Mouse (Mus musculus) CH12.LX (cell line): Measurements from ENCODE around the gene Pcdh9. TPM values are rescaled to one million over a fixed set of nuclear protein-coding genes. Genes with fewer than 3 reads are reported as not detected.

Source experiments
- DNase-seq: peaks from one replicate; pipeline ENCODE4 v3.0.0-alpha.2; 2013; ENCODE audit errors: extremely low read depth
- H3K27ac ChIP-seq: 2 replicates; pipeline ENCODE4 v1.5.1; 2012; ENCODE audit warnings: low read depth, mild to moderate bottlenecking, control low read depth, moderate library complexity; ENCODE audit not compliant: insufficient read depth
- H3K27me3 ChIP-seq: replicated peaks from 2 replicates; pipeline ENCODE3; 2012; ENCODE audit warnings: inconsistent platforms
- H3K36me3 ChIP-seq, 2 experiments: replicated peaks in 1 of 2; 2 replicates each; pipeline versions ENCODE3 to v1.6.1; 2012; ENCODE audit warnings: inconsistent platforms in 1 of 2, low read length in 1 of 2, mild to moderate bottlenecking in 1 of 2, mixed read lengths in 1 of 2, moderate library complexity in 1 of 2; ENCODE audit not compliant: control insufficient read depth in 1 of 2, insufficient read depth in 1 of 2
- H3K4me1 ChIP-seq, 2 experiments: 2 replicates each; pipeline ENCODE4 v1.6.1; 2012; ENCODE audit warnings: inconsistent platforms in 1 of 2, moderate library complexity in 1 of 2; ENCODE audit not compliant: insufficient read depth in 2 of 2, control insufficient read depth in 1 of 2
- H3K4me2 ChIP-seq: 2 replicates; pipeline ENCODE4 v1.6.1; 2012; ENCODE audit warnings: low read depth, mild to moderate bottlenecking, control low read depth; ENCODE audit not compliant: poor library complexity, insufficient read depth, severe bottlenecking
- H3K4me3 ChIP-seq, 3 experiments: fragments of 150-350 bp in 1 of 3; sonication (generic) in 1 of 3; replicated peaks in 1 of 3; 2 replicates each; pipeline versions ENCODE3 to v1.5.1; 2011 to 2012; ENCODE audit warnings: low read depth in 2 of 3, low read length in 2 of 3, mild to moderate bottlenecking in 2 of 3, moderate library complexity in 2 of 3, control low read depth in 1 of 3, improper control_type of control experiment in 1 of 3, inconsistent platforms in 1 of 3, mixed read lengths in 1 of 3; ENCODE audit not compliant: poor library complexity in 1 of 3
- H3K79me2 ChIP-seq: replicated peaks from 2 replicates; pipeline ENCODE4 v1.6.1; 2012; ENCODE audit warnings: mild to moderate bottlenecking, moderate library complexity; ENCODE audit not compliant: control insufficient read depth, poor library complexity, insufficient read depth, severe bottlenecking; ENCODE audit errors: extremely low read depth
- H3K9ac ChIP-seq: 2 replicates; pipeline ENCODE4 v1.6.1; 2012; ENCODE audit warnings: low read depth, mild to moderate bottlenecking, control low read depth, moderate library complexity; ENCODE audit not compliant: insufficient read depth
- H3K9me3 ChIP-seq: replicated peaks from 2 replicates; pipeline ENCODE3; 2012; ENCODE audit warnings: low read length, inconsistent platforms, mixed read lengths
- BHLHE40 ChIP-seq: IDR thresholded peaks from 2 replicates; pipeline ENCODE4 v1.6.1; 2011; ENCODE audit warnings: mild to moderate bottlenecking, low read depth, low read length, improper control_type of control experiment
- CHD1 ChIP-seq: IDR thresholded peaks from 2 replicates; pipeline ENCODE4 v1.6.1; 2012; ENCODE audit warnings: low read depth, low read length, improper control_type of control experiment, inconsistent platforms
- CHD2 ChIP-seq: IDR thresholded peaks from 2 replicates; pipeline ENCODE4 v1.6.1; 2011; ENCODE audit warnings: low read length, improper control_type of control experiment
- CTCF ChIP-seq, 2 experiments: IDR thresholded peaks in 1 of 2; conservative IDR thresholded peaks in 1 of 2; 2 replicates each; pipeline ENCODE4 v1.5.1; 2011 to 2012; ENCODE audit warnings: low read depth in 2 of 2, low read length in 2 of 2, improper control_type of control experiment in 1 of 2, inconsistent platforms in 1 of 2, mild to moderate bottlenecking in 1 of 2, moderate library complexity in 1 of 2
- E2F4 ChIP-seq: IDR thresholded peaks from 2 replicates; pipeline ENCODE4 v1.6.1; 2011; ENCODE audit warnings: low read depth, low read length, improper control_type of control experiment; ENCODE audit not compliant: insufficient replicate concordance
- ELF1 ChIP-seq: IDR thresholded peaks from 2 replicates; pipeline ENCODE4 v1.6.1; 2014; ENCODE audit warnings: low read depth, mild to moderate bottlenecking, inconsistent platforms, low read length, improper control_type of control experiment
- EP300 ChIP-seq: IDR thresholded peaks from 2 replicates; pipeline ENCODE4 v1.6.1; 2011; ENCODE audit warnings: low read length, improper control_type of control experiment
- ETS1 ChIP-seq: conservative IDR thresholded peaks from 2 replicates; pipeline ENCODE4 v1.6.1; 2012; ENCODE audit warnings: low read depth, mild to moderate bottlenecking, inconsistent platforms, low read length, improper control_type of control experiment, moderate library complexity
- GABPA ChIP-seq: IDR thresholded peaks from 2 replicates; pipeline ENCODE4 v1.6.1; 2012; ENCODE audit warnings: low read depth, low read length, improper control_type of control experiment, inconsistent platforms; ENCODE audit not compliant: insufficient replicate concordance
- IRF4 ChIP-seq: IDR thresholded peaks from 2 replicates; pipeline ENCODE4 v1.6.1; 2014; ENCODE audit warnings: low read depth, mild to moderate bottlenecking, inconsistent platforms, low read length, improper control_type of control experiment
- JUN ChIP-seq: IDR thresholded peaks from 2 replicates; pipeline ENCODE4 v1.6.1; 2011; ENCODE audit warnings: low read depth, mild to moderate bottlenecking, low read length, improper control_type of control experiment, moderate library complexity; ENCODE audit not compliant: insufficient read depth
- MAX ChIP-seq: IDR thresholded peaks from 2 replicates; pipeline ENCODE4 v1.6.1; 2011; ENCODE audit warnings: low read length, improper control_type of control experiment
- MAZ ChIP-seq: IDR thresholded peaks from 2 replicates; pipeline ENCODE4 v1.6.1; 2012; ENCODE audit warnings: low read depth, mild to moderate bottlenecking, inconsistent platforms, low read length, improper control_type of control experiment, moderate library complexity
- MXI1 ChIP-seq: IDR thresholded peaks from 2 replicates; pipeline ENCODE4 v1.6.1; 2011; ENCODE audit warnings: mild to moderate bottlenecking, low read depth, low read length, improper control_type of control experiment
- MYC ChIP-seq: IDR thresholded peaks from 2 replicates; pipeline ENCODE4 v1.6.1; 2011; ENCODE audit warnings: low read depth, mild to moderate bottlenecking, improper control_type of control experiment, low read length
- NRF1 ChIP-seq: IDR thresholded peaks from 2 replicates; pipeline ENCODE4 v1.6.1; 2014; ENCODE audit warnings: low read depth, mild to moderate bottlenecking, inconsistent platforms, low read length, improper control_type of control experiment, moderate library complexity
- PAX5 ChIP-seq: IDR thresholded peaks from 2 replicates; pipeline ENCODE4 v1.6.1; 2012; ENCODE audit warnings: low read length, inconsistent platforms, mixed read lengths
- RAD21 ChIP-seq: IDR thresholded peaks from 2 replicates; pipeline ENCODE4 v1.6.1; 2011; ENCODE audit warnings: low read depth, mild to moderate bottlenecking, low read length, improper control_type of control experiment, moderate library complexity
- RCOR1 ChIP-seq: conservative IDR thresholded peaks from 2 replicates; pipeline ENCODE4 v1.6.1; 2012; ENCODE audit warnings: low read depth, mild to moderate bottlenecking, inconsistent platforms, low read length, improper control_type of control experiment
- TBP ChIP-seq: conservative IDR thresholded peaks from 2 replicates; pipeline ENCODE4 v1.6.1; 2011; ENCODE audit warnings: low read depth, low read length, improper control_type of control experiment
- TCF12 ChIP-seq: IDR thresholded peaks from 2 replicates; pipeline ENCODE4 v1.6.1; 2014; ENCODE audit warnings: low read depth, mild to moderate bottlenecking, inconsistent platforms, low read length, improper control_type of control experiment
- USF1 ChIP-seq: IDR thresholded peaks from 2 replicates; pipeline ENCODE4 v1.6.1; 2014; ENCODE audit warnings: low read depth, mild to moderate bottlenecking, inconsistent platforms, low read length, improper control_type of control experiment
- USF2 ChIP-seq: conservative IDR thresholded peaks from 2 replicates; pipeline ENCODE4 v1.6.1; 2011; ENCODE audit warnings: low read depth, low read length, improper control_type of control experiment
- ZC3H11A ChIP-seq: IDR thresholded peaks from 2 replicates; pipeline ENCODE4 v1.6.1; 2012; ENCODE audit warnings: low read depth, mild to moderate bottlenecking, inconsistent platforms, low read length, improper control_type of control experiment
- ZKSCAN1 ChIP-seq: IDR thresholded peaks from 2 replicates; pipeline ENCODE4 v1.6.1; 2012; ENCODE audit warnings: low read depth, inconsistent platforms, low read length, improper control_type of control experiment, borderline replicate concordance
- ZMIZ1 ChIP-seq: IDR thresholded peaks from 2 replicates; pipeline ENCODE4 v1.6.1; 2012; ENCODE audit warnings: low read depth, mild to moderate bottlenecking, inconsistent platforms, low read length, improper control_type of control experiment
- ZNF384 ChIP-seq: IDR thresholded peaks from 2 replicates; pipeline ENCODE4 v1.6.1; 2012; ENCODE audit warnings: low read depth, low read length, improper control_type of control experiment, inconsistent platforms
- dilution Hi-C: fragments of 300-500 bp; cut with MboI; formaldehyde crosslinking; loops from 2 replicates; pipeline ENCODE4 v1.14.3; 2020; ENCODE audit warnings: low sequenced_read_pairs; ENCODE audit not compliant: extremely low pct_unique_long_range_greater_than_20kb, extremely low pct_ligation_motif_present
- in situ Hi-C: fragments of 300-500 bp; cut with MboI; formaldehyde crosslinking; loops from 3 replicates; pipeline ENCODE4 v1.14.3; 2019; ENCODE audit warnings: low sequenced_read_pairs, low pct_ligation_motif_present, low pct_unique_long_range_greater_than_20kb, mixed read lengths
- polyA plus RNA-seq: library from polyadenylated mRNA; unstranded; fragments of >175 nt; gene quantifications from 2 replicates; pipeline ENCODE4 v1.2.1, GENCODE M21; 2012; ENCODE audit warnings: low read depth; ENCODE audit not compliant: insufficient read length
- total RNA-seq, 2 experiments: library from RNA; depleted of rRNA; stranded (reverse); fragments of 300-350 nt in 1 of 2; fragments of >200 nt in 1 of 2; gene quantifications; 2 replicates each; pipeline ENCODE4 v1.2.3; 2012 to 2014

Pcdh9 gene
- total and polyA plus RNA-seq, 3 experiments = not detected

DNA sequence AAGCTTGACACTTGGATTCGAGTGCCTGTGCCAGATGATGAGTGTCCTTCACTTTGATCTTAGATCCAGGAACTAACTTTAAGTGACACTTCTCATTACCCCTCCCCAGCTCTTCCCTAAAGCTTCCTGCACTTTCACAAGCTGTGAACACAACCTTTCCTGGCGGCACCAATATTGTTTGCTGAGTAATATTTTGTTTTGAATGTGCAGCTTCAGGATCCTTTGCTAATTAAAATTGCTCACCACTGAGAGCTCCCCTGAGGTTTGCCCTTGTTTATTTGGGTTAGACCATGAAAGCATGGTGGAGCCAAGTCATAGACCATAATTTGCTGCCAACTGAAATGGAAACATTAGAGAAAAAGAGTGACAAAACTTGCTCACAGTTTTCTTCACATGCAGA, 543.4 kb downstream of the Pcdh9 start:
- H3K9ac ChIP-seq = no peak overlapping the region
- TF ChIP-seq EP300 (no peak), CHD1 (no peak), ZNF384 (no peak), MYC (no peak), ELF1 (no peak), GABPA (no peak), ZKSCAN1 (no peak), CHD2 (no peak), JUN (no peak), IRF4 (no peak), RAD21 (no peak), MXI1 (no peak), MAX (no peak), USF2 (no peak), RCOR1 (no peak), NRF1 (no peak)

DNA sequence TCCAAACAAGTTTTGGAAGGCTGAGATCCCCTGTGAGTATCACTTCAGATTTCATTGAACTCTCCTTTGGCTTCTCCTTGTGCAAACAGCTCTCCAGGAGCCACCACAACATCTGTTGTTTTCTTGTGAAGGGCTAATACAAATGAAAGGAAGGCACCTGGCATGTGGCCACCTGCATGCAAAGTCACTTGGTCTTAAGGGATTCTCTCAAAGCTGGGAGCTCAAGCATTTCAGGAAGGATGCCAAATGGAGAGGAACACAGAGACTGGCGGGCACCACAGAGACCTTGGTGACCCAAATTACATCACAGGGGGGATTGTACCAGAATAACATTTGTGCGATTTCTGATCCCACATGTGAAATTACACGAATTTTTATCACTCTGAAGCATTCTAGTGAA, 547.7 kb downstream of the Pcdh9 start:
- no peaks in the 10 kb centered on the region for H3K36me3 ChIP-seq
- DNase-seq = no peak
- no peak for TF ChIP-seq USF1
- no peak for TF ChIP-seq RCOR1
- TF ChIP-seq CTCF (conservative IDR thresholded peaks at IDR 0.05 in 1 of 2, IDR thresholded peaks at IDR 0.05 in 1 of 2; ENCODE audit: low read depth in 2 of 2, low read length in 2 of 2) = no peak
- no peak for TF ChIP-seq TCF12
- TF ChIP-seq ZMIZ1 = no peak
- TF ChIP-seq ETS1 = no peak
- no peak for TF ChIP-seq TBP
- no peak for TF ChIP-seq ELF1
- TF ChIP-seq BHLHE40 = no peak
- no peak for TF ChIP-seq E2F4
- no peak for TF ChIP-seq ZC3H11A
- no peak for TF ChIP-seq IRF4
- no peak for TF ChIP-seq MAZ
- no peak for TF ChIP-seq CHD2
- no peak for TF ChIP-seq PAX5
- no peak for TF ChIP-seq USF2
- TF ChIP-seq JUN = no peak
- no peak for TF ChIP-seq MAX
- TF ChIP-seq MYC = no peak
- no peak overlapping the region for H3K9ac ChIP-seq
- no peak overlapping the region for H3K4me2 ChIP-seq
- H3K79me2 ChIP-seq = no peaks in the 10 kb centered on the region
- H3K4me1 ChIP-seq = no peaks in the 10 kb centered on the region
- in situ Hi-C loops = no loop called here
- H3K4me3 ChIP-seq = no peak overlapping the region
- H3K27ac ChIP-seq = no peak overlapping the region
- H3K9me3 ChIP-seq = peaks cover 26% of the 10 kb centered on the region
- no peaks in the 10 kb centered on the region for H3K27me3 ChIP-seq
- dilution Hi-C loops = no loop called here

More for the DNA sequence above, 543.4 kb downstream of the Pcdh9 start:
- dilution Hi-C loops (no loop called here), in situ Hi-C loops (no loop called here)
- DNase-seq = no peak
- H3K4me2 ChIP-seq = no peak overlapping the region
- no peak overlapping the region for H3K4me3 ChIP-seq
- peaks cover 25% of the 10 kb centered on the region for H3K9me3 ChIP-seq
- no peaks in the 10 kb centered on the region for H3K27me3 ChIP-seq
- H3K79me2 ChIP-seq = no peaks in the 10 kb centered on the region
- H3K27ac ChIP-seq = no peak overlapping the region
- no peaks in the 10 kb centered on the region for H3K36me3 ChIP-seq
- H3K4me1 ChIP-seq = no peaks in the 10 kb centered on the region
